Mouse (Mus musculus): ENCODE data around the gene Nrbf2.

GRCm38 (mm10) chr10:67223942-67224341 is 61.2 kb downstream of the Nrbf2 start:
- no peak for TF ChIP-seq CTCF (IDR thresholded peaks at IDR 0.05; ENCODE audit: control insufficient read depth, insufficient read depth, low read length)
- no peak for TF ChIP-seq POLR2A (IDR thresholded peaks at IDR 0.05; ENCODE audit: borderline replicate concordance, control insufficient read depth, low read depth, low read length)
